Mouse (Mus musculus) midbrain, embryonic 11.5 days (tissue): ENCODE data around the gene Csnk2b. TPM values are rescaled to one million over a fixed set of nuclear protein-coding genes. Genes with fewer than 3 reads are reported as not detected.

Source experiments
- ATAC-seq: fragments of 200-750 bp; cut with Nextera tagmentation; 2 replicates; pipeline ENCODE4 v1.8.0; 2017; ENCODE audit warnings: moderate TSS enrichment, moderate library complexity; ENCODE audit not compliant: low FRiP score
- DNase-seq: peaks from one replicate; pipeline ENCODE4 v3.0.0; 2015; ENCODE audit warnings: low spot score; ENCODE audit errors: missing footprints
- H3K27ac ChIP-seq: fragments of 300-500 bp; sonication (generic); 2 replicates; pipeline ENCODE4 v1.5.1; 2014; ENCODE audit warnings: low read depth, low read length
- H3K27me3 ChIP-seq: fragments of 300-500 bp; sonication (generic); 2 replicates; pipeline ENCODE4 v1.6.1; 2014; ENCODE audit warnings: mild to moderate bottlenecking, low read length, moderate library complexity, mixed read lengths; ENCODE audit not compliant: control insufficient read depth, insufficient read depth
- H3K36me3 ChIP-seq: fragments of 300-500 bp; sonication (generic); 2 replicates; pipeline ENCODE4 v1.6.1; 2014; ENCODE audit warnings: mild to moderate bottlenecking, low read length, moderate library complexity, mixed read lengths; ENCODE audit not compliant: control insufficient read depth, insufficient read depth
- H3K4me1 ChIP-seq: fragments of 300-500 bp; sonication (generic); 2 replicates; pipeline ENCODE4 v1.6.1; 2014; ENCODE audit warnings: low read length; ENCODE audit not compliant: control insufficient read depth, insufficient read depth
- H3K4me2 ChIP-seq: fragments of 300-500 bp; sonication (generic); 2 replicates; pipeline ENCODE4 v1.6.1; 2014; ENCODE audit warnings: mild to moderate bottlenecking, moderate library complexity
- H3K4me3 ChIP-seq: fragments of 300-500 bp; sonication (generic); 2 replicates; pipeline ENCODE4 v1.5.1; 2014; ENCODE audit warnings: low read depth, low read length
- H3K9ac ChIP-seq: fragments of 300-500 bp; sonication (generic); 2 replicates; pipeline ENCODE4 v1.6.1; 2014; ENCODE audit warnings: low read length
- H3K9me3 ChIP-seq: fragments of 300-500 bp; sonication (generic); 2 replicates; pipeline ENCODE4 v1.6.1; 2016; ENCODE audit warnings: low read length; ENCODE audit not compliant: control insufficient read depth
- WGBS: fragments of 180-500 bp; shearing (Covaris S2); extraction: QIAGEN DNeasy Blood & Tissue Kit; methylation state at CpG from one replicate; pipeline ENCODE4 v1.1.7; 2014; 5-methylcytosine and 5-hydroxymethylcytosine counted together
- polyA plus RNA-seq: library from polyadenylated mRNA; unstranded; fragments of >200 nt; fragmentation: Nextera tagmentation; extraction: Ambion mirVana; gene quantifications from 2 replicates; pipeline ENCODE4 v1.2.1, GENCODE M21; 2014

Csnk2b gene
- polyA plus RNA-seq, 1 experiment from 2014 or later = 293 TPM

GRCm38 (mm10) chr17:35154616-35155015 lies 32.8 kb upstream of the Csnk2b start:
- Histone ChIP-seq H3K27ac (no peak overlapping the region), H3K9me3 (no peaks in the 10 kb centered on the region), H3K27me3 (no peaks in the 10 kb centered on the region), H3K4me2 (no peak overlapping the region), H3K4me3 (no peak overlapping the region), H3K9ac (no peak overlapping the region), H3K36me3 (peaks cover 83% of the 10 kb centered on the region), H3K4me1 (no peaks in the 10 kb centered on the region)
- DNase-seq = no peak
- no peak for ATAC-seq
- 75% methylated on average over 7 of the region's 7 CpGs for WGBS

- DNase-seq = no peak
- Histone ChIP-seq H3K4me1 (no peaks in the 10 kb centered on the region), H3K27me3 (no peaks in the 10 kb centered on the region), H3K36me3 (peaks cover 84% of the 10 kb centered on the region), H3K27ac (no peak overlapping the region), H3K9me3 (no peaks in the 10 kb centered on the region), H3K4me2 (no peak overlapping the region), H3K4me3 (no peak overlapping the region), H3K9ac (no peak overlapping the region)
- no peak for ATAC-seq
- WGBS = 92% methylated on average over 4 of the region's 4 CpGs
Measured at GRCm38 (mm10) chr17:35153931-35154330, 32.1 kb upstream of the Csnk2b start.

- H3K27ac ChIP-seq = no peak overlapping the region
- no peak overlapping the region for H3K4me2 ChIP-seq
- DNase-seq (no peak), ATAC-seq (no peak)
- no peaks in the 10 kb centered on the region for H3K9me3 ChIP-seq
- no peak overlapping the region for H3K9ac ChIP-seq
- WGBS = 94% methylated on average over 9 of the region's 9 CpGs
- no peaks in the 10 kb centered on the region for H3K4me1 ChIP-seq
- H3K27me3 ChIP-seq = no peaks in the 10 kb centered on the region
- H3K4me3 ChIP-seq = no peak overlapping the region
- H3K36me3 ChIP-seq = peaks cover 76% of the 10 kb centered on the region
Measured at GRCm38 (mm10) chr17:35153077-35153476, 31.2 kb upstream of the Csnk2b start.

- H3K27ac ChIP-seq = no peak overlapping the region
- DNase-seq = no peak
- H3K36me3 ChIP-seq = peaks cover 67% of the 10 kb centered on the region
- H3K4me3 ChIP-seq = no peak overlapping the region
- H3K4me2 ChIP-seq = no peak overlapping the region
- WGBS = 96% methylated on average over 4 of the region's 4 CpGs
- H3K9ac ChIP-seq = no peak overlapping the region
- no peaks in the 10 kb centered on the region for H3K4me1 ChIP-seq
- ATAC-seq = no peak
- H3K9me3 ChIP-seq = no peaks in the 10 kb centered on the region
- no peaks in the 10 kb centered on the region for H3K27me3 ChIP-seq
Measured at GRCm38 (mm10) chr17:35152121-35152520, 30.3 kb upstream of the Csnk2b start.

- no peaks in the 10 kb centered on the region for H3K4me1 ChIP-seq
- H3K27me3 ChIP-seq = no peaks in the 10 kb centered on the region; the same call in 1 of the 2 replicates
- H3K9me3 ChIP-seq = no peaks in the 10 kb centered on the region; the same call in 1 of the 2 replicates
- ATAC-seq (0 out of 2 replicates have a peak, but pooled peaks have one; percentile 16), DNase-seq (no peak)
- WGBS = 72% methylated on average over 5 of the region's 5 CpGs
- no peak overlapping the region for H3K4me3 ChIP-seq
- no peak overlapping the region for H3K27ac ChIP-seq
- peaks cover 66% of the 10 kb centered on the region for H3K36me3 ChIP-seq
- no peak overlapping the region for H3K4me2 ChIP-seq
- H3K9ac ChIP-seq = no peak overlapping the region
Measured at GRCm38 (mm10) chr17:35147922-35148639, 26.2 kb upstream of the Csnk2b start.

- DNase-seq (peak; percentile 90), ATAC-seq (no peak)
- H3K27me3 ChIP-seq = no peaks in the 10 kb centered on the region; the same call in 1 of the 2 replicates
- no peaks in the 10 kb centered on the region for H3K4me1 ChIP-seq
- H3K9ac ChIP-seq = no peak overlapping the region
- no peak overlapping the region; the same call in 1 of the 2 replicates for H3K27ac ChIP-seq
- 61% methylated on average over 3 of the region's 3 CpGs for WGBS
- H3K4me2 ChIP-seq = no peak overlapping the region
- H3K4me3 ChIP-seq = no peak overlapping the region
- peaks cover 66% of the 10 kb centered on the region for H3K36me3 ChIP-seq
- H3K9me3 ChIP-seq = no peaks in the 10 kb centered on the region; the same call in 1 of the 2 replicates
Measured at GRCm38 (mm10) chr17:35147348-35147747, 25.5 kb upstream of the Csnk2b start.

- no peak for ATAC-seq
- Histone ChIP-seq H3K4me2 (no peak overlapping the region), H3K4me1 (no peaks in the 10 kb centered on the region), H3K4me3 (no peak overlapping the region), H3K36me3 (peaks cover 66% of the 10 kb centered on the region), H3K9ac (no peak overlapping the region), H3K27ac (no peak overlapping the region), H3K27me3 (no peaks in the 10 kb centered on the region; the same call in 1 of the 2 replicates), H3K9me3 (no peaks in the 10 kb centered on the region; the same call in 1 of the 2 replicates)
- DNase-seq = no peak
- 87% methylated on average over 5 of the region's 5 CpGs for WGBS
Measured at GRCm38 (mm10) chr17:35146139-35146538, 24.3 kb upstream of the Csnk2b start.

GRCm38 (mm10) chr17:35141971-35142370 lies 20.1 kb upstream of the Csnk2b start:
- no peak for ATAC-seq
- no peaks in the 10 kb centered on the region; the same call in 1 of the 2 replicates for H3K9me3 ChIP-seq
- H3K4me1 ChIP-seq = peaks cover 4% of the 10 kb centered on the region
- H3K27ac ChIP-seq = no peak overlapping the region
- WGBS = 93% methylated on average over 6 of the region's 6 CpGs
- no peak overlapping the region for H3K9ac ChIP-seq
- H3K27me3 ChIP-seq = no peaks in the 10 kb centered on the region; the same call in 1 of the 2 replicates
- H3K4me3 ChIP-seq = no peak overlapping the region
- peaks cover 64% of the 10 kb centered on the region for H3K36me3 ChIP-seq
- H3K4me2 ChIP-seq = no peak overlapping the region
- DNase-seq = no peak

GRCm38 (mm10) chr17:35140490-35140996 lies 18.7 kb upstream of the Csnk2b start:
- no peak overlapping the region for H3K9ac ChIP-seq
- ATAC-seq = no peak
- no peak overlapping the region for H3K27ac ChIP-seq
- H3K4me3 ChIP-seq = no peak overlapping the region
- DNase-seq = no peak
- WGBS = 84% methylated on average over 15 of the region's 16 CpGs
- no peaks in the 10 kb centered on the region; the same call in 1 of the 2 replicates for H3K9me3 ChIP-seq
- no peaks in the 10 kb centered on the region; the same call in 1 of the 2 replicates for H3K27me3 ChIP-seq
- no peak overlapping the region for H3K4me2 ChIP-seq
- peaks cover 12% of the 10 kb centered on the region for H3K4me1 ChIP-seq
- H3K36me3 ChIP-seq = peaks cover 54% of the 10 kb centered on the region
